Mouse (Mus musculus) ES-Bruce4 (cell line): ENCODE data around the gene Gm20503.

Source experiments
- CTCF ChIP-seq: IDR thresholded peaks from one replicate; pipeline ENCODE4 v1.8.1; 2011; ENCODE audit warnings: low read depth, low read length
- EP300 ChIP-seq: IDR thresholded peaks from 2 replicates; pipeline ENCODE4 v1.6.1; 2011; ENCODE audit warnings: low read depth, low read length; ENCODE audit not compliant: insufficient read depth
- POLR2A ChIP-seq: IDR thresholded peaks from one replicate; pipeline ENCODE4 v1.8.1; 2011; ENCODE audit warnings: low read length; ENCODE audit not compliant: insufficient read depth

DNA sequence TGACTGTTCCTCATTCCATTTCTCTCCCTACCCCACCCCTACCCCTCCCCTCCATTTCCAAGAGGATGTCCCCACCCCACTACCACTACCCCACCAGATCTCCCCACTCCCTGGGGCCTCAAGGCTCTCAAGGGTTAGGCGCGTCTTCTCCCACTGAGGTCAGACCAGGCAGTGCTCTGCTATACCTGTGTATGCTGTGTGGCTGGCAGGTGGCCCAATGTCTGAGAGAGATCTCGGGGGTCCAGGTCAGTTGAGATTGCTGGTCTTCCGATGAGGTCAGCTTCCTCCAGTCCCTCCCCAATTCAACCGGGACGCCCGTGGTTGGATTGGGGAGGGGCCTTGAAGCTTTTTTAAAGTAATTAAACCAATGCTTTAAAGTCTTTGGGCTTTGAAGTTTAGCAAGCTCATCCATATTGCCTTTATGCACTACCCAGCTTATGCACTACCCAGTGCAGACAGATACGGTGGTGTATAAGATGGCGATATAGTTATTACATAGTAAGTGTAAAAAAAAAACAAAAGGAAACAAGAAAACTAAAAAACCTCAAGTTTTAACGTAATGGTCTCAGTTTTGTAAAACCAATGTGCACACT lies 31.4 kb downstream of the Gm20503 start:
- TF ChIP-seq CTCF (no peak), POLR2A (no peak), EP300 (no peak)
